Mouse (Mus musculus) midbrain, embryonic 14.5 days (tissue): ENCODE measurements at regions not wholly inside any gene's neighbourhood (a gene's known extent, or its start where the extent isn't known, plus 50 kb on each side); places are given as distances from the start of the nearest gene placed in this dataset.

ENCODE experiments used
- ATAC-seq: fragments of 200-750 bp; cut with Nextera tagmentation; 2 replicates; pipeline ENCODE4 v1.8.0; 2017; ENCODE audit warnings: moderate number of reproducible peaks, moderate library complexity; ENCODE audit not compliant: low FRiP score, low TSS enrichment
- DNase-seq: peaks from one replicate; pipeline ENCODE4 v3.0.0-alpha.2; 2015
- H3K27ac ChIP-seq: fragments of 300-500 bp; sonication (generic); replicated peaks from 2 replicates; pipeline ENCODE4 v1.5.1; 2014; ENCODE audit warnings: mild to moderate bottlenecking, low read depth, low read length, moderate library complexity
- H3K27me3 ChIP-seq: fragments of 300-500 bp; sonication (generic); 2 replicates; pipeline ENCODE4 v1.6.1; 2014; ENCODE audit warnings: low read length, control low read depth, mixed read lengths; ENCODE audit not compliant: control insufficient read depth, insufficient read depth
- H3K36me3 ChIP-seq: fragments of 300-500 bp; sonication (generic); 2 replicates; pipeline ENCODE4 v1.6.1; 2014; ENCODE audit warnings: low read length, control low read depth; ENCODE audit not compliant: control insufficient read depth, insufficient read depth
- H3K4me1 ChIP-seq: fragments of 300-500 bp; sonication (generic); 2 replicates; pipeline ENCODE4 v1.6.1; 2014; ENCODE audit warnings: mild to moderate bottlenecking, antibody characterized with exemption, low read length, control low read depth; ENCODE audit not compliant: control insufficient read depth, insufficient read depth
- H3K4me2 ChIP-seq: fragments of 300-500 bp; sonication (generic); 2 replicates; pipeline ENCODE4 v1.6.1; 2014; ENCODE audit warnings: mild to moderate bottlenecking, low read length, moderate library complexity
- H3K4me3 ChIP-seq: fragments of 300-500 bp; sonication (generic); replicated peaks from 2 replicates; pipeline ENCODE4 v1.5.1; 2014; ENCODE audit warnings: low read depth, low read length
- H3K9ac ChIP-seq: fragments of 300-500 bp; sonication (generic); replicated peaks from 2 replicates; pipeline ENCODE4 v1.6.1; 2014; ENCODE audit warnings: mild to moderate bottlenecking, low read length, moderate library complexity
- H3K9me3 ChIP-seq: fragments of 300-500 bp; sonication (generic); 2 replicates; pipeline ENCODE4 v1.6.1; 2016; ENCODE audit warnings: low read length, control low read depth, mixed read lengths; ENCODE audit not compliant: control insufficient read depth
- WGBS: fragments of 180-500 bp; shearing (Covaris S2); extraction: QIAGEN DNeasy Blood & Tissue Kit; methylation state at CpG from one replicate; pipeline ENCODE4 v1.1.7; 2014; 5-methylcytosine and 5-hydroxymethylcytosine counted together

DNA sequence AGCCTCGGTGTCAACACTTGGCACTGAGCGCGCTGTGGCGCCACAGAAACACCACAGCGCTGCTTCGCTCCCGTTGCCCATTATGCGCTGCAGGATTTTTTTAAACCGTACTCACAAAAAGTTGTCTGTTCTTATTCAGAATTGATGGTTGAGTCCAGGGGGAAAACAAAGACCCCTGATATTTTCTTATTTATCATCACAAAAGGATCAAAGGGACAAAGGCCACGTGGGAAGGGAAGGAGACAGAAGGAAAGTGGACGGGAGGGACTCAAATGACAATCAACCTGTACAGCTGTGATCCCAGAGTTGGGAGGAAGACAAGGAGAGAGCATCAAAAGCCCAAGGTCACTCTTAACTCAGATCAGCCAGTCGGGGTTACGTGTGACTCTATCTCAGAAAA lies 100.4 kb downstream of the Ddx11 start:
- Histone ChIP-seq H3K4me2 (no peak overlapping the region), H3K27ac (no peak overlapping the region), H3K9me3 (no peaks in the 10 kb centered on the region), H3K9ac (no peak overlapping the region), H3K4me1 (no peaks in the 10 kb centered on the region), H3K27me3 (no peaks in the 10 kb centered on the region), H3K36me3 (no peaks in the 10 kb centered on the region), H3K4me3 (no peak overlapping the region)
- WGBS: 65% methylated on average over 13 of the region's 13 CpGs
- ATAC-seq (no peak), DNase-seq (peak; percentile 25)

- 74% methylated on average over 7 of the region's 7 CpGs for WGBS
Observed at GRCm38 (mm10) chr17:66224241-66224640, 100.9 kb downstream of the Ddx11 start.

GRCm38 (mm10) chr17:66232391-66232790 lies 109.1 kb downstream of the Ddx11 start:
- DNase-seq (no peak), ATAC-seq (no peak)
- Histone ChIP-seq H3K9ac (no peak overlapping the region), H3K4me2 (no peak overlapping the region), H3K27ac (no peak overlapping the region), H3K27me3 (no peaks in the 10 kb centered on the region), H3K4me3 (no peak overlapping the region), H3K9me3 (no peaks in the 10 kb centered on the region), H3K36me3 (no peaks in the 10 kb centered on the region), H3K4me1 (no peaks in the 10 kb centered on the region)
- 90% methylated on average over 8 of the region's 8 CpGs for WGBS

More at GRCm38 (mm10) chr17:66224241-66224640, 100.9 kb downstream of the Ddx11 start:
- H3K9ac ChIP-seq: no peak overlapping the region
- DNase-seq (no peak), ATAC-seq (no peak)
- no peaks in the 10 kb centered on the region for H3K4me1 ChIP-seq
- H3K9me3 ChIP-seq: no peaks in the 10 kb centered on the region
- H3K27me3 ChIP-seq: no peaks in the 10 kb centered on the region
- no peaks in the 10 kb centered on the region for H3K36me3 ChIP-seq
- no peak overlapping the region for H3K4me3 ChIP-seq
- no peak overlapping the region for H3K4me2 ChIP-seq
- H3K27ac ChIP-seq: no peak overlapping the region

DNA sequence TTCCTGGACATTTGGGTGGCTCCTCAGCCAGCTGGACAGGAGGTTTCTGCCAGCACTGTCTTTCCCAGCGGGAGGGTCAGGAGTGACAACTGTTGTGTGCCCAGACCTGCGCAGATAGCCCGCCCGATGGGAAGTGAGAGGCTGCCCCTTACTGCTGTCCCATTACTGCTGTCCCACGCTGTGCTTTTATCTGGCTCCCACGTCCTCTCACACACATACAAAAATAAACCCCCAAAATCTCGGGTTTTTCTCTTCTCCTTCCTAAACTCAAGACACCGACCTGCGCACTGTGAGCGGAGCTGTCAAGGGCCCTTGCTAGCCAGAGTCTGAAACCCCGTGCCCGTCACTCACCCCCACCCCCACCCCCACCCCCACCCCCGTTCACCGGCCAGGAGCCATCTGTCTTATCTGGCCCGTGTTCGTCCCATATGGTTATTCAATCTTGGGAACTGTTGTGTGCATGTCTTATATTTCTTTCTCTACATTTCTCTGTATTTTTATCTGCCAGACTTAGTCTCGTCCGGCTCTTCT lies 109.6 kb downstream of the Ddx11 start:
- Histone ChIP-seq H3K9me3 (no peaks in the 10 kb centered on the region), H3K4me3 (no peak overlapping the region), H3K4me1 (no peaks in the 10 kb centered on the region), H3K27me3 (no peaks in the 10 kb centered on the region), H3K9ac (no peak overlapping the region), H3K36me3 (no peaks in the 10 kb centered on the region), H3K4me2 (no peak overlapping the region), H3K27ac (no peak overlapping the region)
- ATAC-seq (no peak), DNase-seq (no peak)
- WGBS: 68% methylated on average over 18 of the region's 18 CpGs

DNA sequence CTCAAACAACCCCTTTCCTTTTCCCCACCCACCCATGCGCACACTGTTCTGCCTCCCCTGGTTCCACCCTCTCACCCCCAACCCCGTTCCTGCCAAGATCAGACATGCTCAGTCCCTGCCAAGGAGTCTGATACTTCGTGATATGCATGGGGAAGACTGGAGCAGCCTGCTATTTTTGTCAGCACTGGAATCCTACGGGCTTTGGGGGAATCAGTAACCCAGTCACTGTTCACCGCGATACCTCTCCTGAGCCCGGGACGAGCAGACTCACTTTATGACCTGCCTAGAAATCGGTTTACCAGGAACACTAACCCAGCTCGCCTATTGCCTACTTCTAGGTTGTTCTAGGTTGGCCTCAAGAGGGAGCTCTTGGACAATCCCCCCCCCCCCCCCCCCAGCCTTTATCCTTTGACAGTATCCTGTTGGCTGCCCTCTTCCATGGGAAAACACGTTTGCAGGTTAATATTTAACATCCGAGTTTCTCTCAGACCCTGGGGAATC lies 110.2 kb downstream of the Ddx11 start:
- no peak for ATAC-seq
- Histone ChIP-seq H3K36me3 (no peaks in the 10 kb centered on the region), H3K27me3 (no peaks in the 10 kb centered on the region), H3K9ac (no peak overlapping the region), H3K4me3 (no peak overlapping the region), H3K4me2 (no peak overlapping the region), H3K4me1 (no peaks in the 10 kb centered on the region), H3K9me3 (no peaks in the 10 kb centered on the region), H3K27ac (no peak overlapping the region)
- WGBS: 48% methylated on average over 12 of the region's 12 CpGs
- DNase-seq: peak; percentile 13

DNA sequence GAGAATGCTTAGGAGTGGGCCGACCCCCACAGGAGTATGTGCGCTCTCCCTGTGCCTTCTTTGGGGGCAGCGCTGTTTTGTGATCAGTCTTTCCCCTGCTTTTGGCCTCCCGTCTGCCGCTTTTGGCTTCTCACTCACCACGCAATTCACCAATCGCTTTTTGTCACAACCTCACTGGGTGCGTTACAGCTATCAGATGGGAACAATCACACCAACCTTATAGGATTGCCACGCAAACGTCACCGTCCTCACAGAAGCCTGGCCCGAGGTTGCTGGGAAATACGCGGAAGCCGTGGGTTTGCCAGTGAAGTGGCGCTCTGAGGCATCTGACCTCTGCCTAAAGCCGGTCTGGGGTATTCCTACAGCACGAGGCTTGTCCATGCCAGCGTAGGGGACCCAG lies 111.1 kb downstream of the Ddx11 start:
- DNase-seq (no peak), ATAC-seq (no peak)
- Histone ChIP-seq H3K4me1 (no peaks in the 10 kb centered on the region), H3K9ac (no peak overlapping the region), H3K9me3 (no peaks in the 10 kb centered on the region), H3K27ac (no peak overlapping the region), H3K36me3 (no peaks in the 10 kb centered on the region), H3K4me3 (no peak overlapping the region), H3K4me2 (no peak overlapping the region), H3K27me3 (no peaks in the 10 kb centered on the region)
- 76% methylated on average over 19 of the region's 19 CpGs for WGBS

- DNase-seq: peak; percentile 93
Observed at GRCm38 (mm10) chr17:66235096-66235805, 111.9 kb downstream of the Ddx11 start.

DNA sequence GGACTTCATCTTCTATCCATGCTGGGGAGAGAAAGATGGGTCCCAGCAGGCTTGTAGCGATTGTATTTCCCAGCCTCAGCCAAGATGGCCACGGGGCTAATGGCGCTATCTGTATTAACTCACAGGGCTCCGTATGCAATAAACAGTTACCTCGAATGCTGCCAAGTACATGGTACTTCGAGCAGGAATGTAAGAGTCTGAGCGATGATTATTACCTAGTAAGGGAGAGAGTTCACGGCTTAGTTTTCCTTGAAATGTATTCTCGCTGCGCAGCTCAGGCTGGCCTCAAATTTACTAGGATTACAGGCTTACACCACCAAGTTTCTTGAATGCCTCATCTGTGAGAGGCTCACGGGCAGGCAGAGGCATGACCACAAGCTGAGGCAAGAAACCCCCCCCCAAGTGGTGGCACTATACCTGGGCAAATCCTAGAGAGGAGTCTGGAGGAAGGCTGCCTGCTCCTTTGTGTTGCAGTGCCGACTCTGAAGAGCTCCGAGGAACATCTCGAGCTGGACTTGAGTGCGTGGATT lies 112.6 kb downstream of the Ddx11 start:
- 72% methylated on average over 15 of the region's 15 CpGs for WGBS
- no peak overlapping the region for H3K4me3 ChIP-seq
- H3K9me3 ChIP-seq: no peaks in the 10 kb centered on the region
- H3K4me2 ChIP-seq: peak overlapping the region; percentile 51
- no peak overlapping the region for H3K9ac ChIP-seq
- DNase-seq (peak; percentile 55), ATAC-seq (peak; percentile 7; the same call in 1 of the 2 replicates)
- no peaks in the 10 kb centered on the region for H3K27me3 ChIP-seq
- H3K4me1 ChIP-seq: no peaks in the 10 kb centered on the region
- H3K36me3 ChIP-seq: no peaks in the 10 kb centered on the region
- H3K27ac ChIP-seq: no peak overlapping the region

More at GRCm38 (mm10) chr17:66235096-66235805, 111.9 kb downstream of the Ddx11 start:
- H3K9me3 ChIP-seq: no peaks in the 10 kb centered on the region
- H3K4me1 ChIP-seq: no peaks in the 10 kb centered on the region
- peak overlapping the region; percentile 23 for H3K4me3 ChIP-seq
- H3K9ac ChIP-seq: no peak overlapping the region
- no peak overlapping the region for H3K27ac ChIP-seq
- no peaks in the 10 kb centered on the region for H3K27me3 ChIP-seq
- no peaks in the 10 kb centered on the region for H3K36me3 ChIP-seq
- WGBS: 2% methylated on average over 19 of the region's 19 CpGs
- ATAC-seq: peak; percentile 88
- peak overlapping the region; percentile 51 for H3K4me2 ChIP-seq
